Mouse (Mus musculus) monocyte, adult 5-6 weeks (primary cell): ENCODE data around the gene Mlph. TPM values are rescaled to one million over a fixed set of nuclear protein-coding genes. Genes with fewer than 3 reads are reported as not detected.

Experiments
- ATAC-seq: fragments of 153-309, 156-312 bp; replicated peaks from 2 replicates; pipeline ENCODE4 v1.8.0; 2017; ENCODE audit warnings: mild to moderate bottlenecking; ENCODE audit not compliant: low TSS enrichment, insufficient number of reproducible peaks, severe bottlenecking, poor library complexity, low FRiP score
- total RNA-seq: library from RNA; stranded (forward); fragments of 200-1000, 200-491, 200-594 nt; gene quantifications from 3 replicates; pipeline ENCODE4 v1.2.3, GENCODE M21; 2017

Mlph gene
- not detected in 3 replicates for total RNA-seq

GRCm38 (mm10) chr1:90914948-90915569, at the start of gene Mlph:
Gene Mlph (plus strand): TSS chr1:90915085.
- ATAC-seq: 0 out of 2 replicates have a peak, but pooled peaks have one; percentile 20

- no peak for ATAC-seq
Observed at GRCm38 (mm10) chr1:90866734-90867133, 48.2 kb upstream of the Mlph start.

GRCm38 (mm10) chr1:90870581-90870980, 44.3 kb upstream of the Mlph start:
- no peak for ATAC-seq

- no peak for ATAC-seq
Observed at GRCm38 (mm10) chr1:90875371-90875770, 39.5 kb upstream of the Mlph start.

- ATAC-seq: no peak
Observed at GRCm38 (mm10) chr1:90875961-90876360, 38.9 kb upstream of the Mlph start.

GRCm38 (mm10) chr1:90876486-90877270, 38.2 kb upstream of the Mlph start:
- no peak for ATAC-seq

- ATAC-seq: no peak
Observed at GRCm38 (mm10) chr1:90885771-90886460, 29.0 kb upstream of the Mlph start.

- ATAC-seq: no peak
Observed at GRCm38 (mm10) chr1:90894521-90894920, 20.4 kb upstream of the Mlph start.

- no peak for ATAC-seq
Observed at GRCm38 (mm10) chr1:90895004-90895403, 19.9 kb upstream of the Mlph start.

- ATAC-seq: no peak
Observed at GRCm38 (mm10) chr1:90896281-90896680, 18.6 kb upstream of the Mlph start.

GRCm38 (mm10) chr1:90896741-90897361, 18.0 kb upstream of the Mlph start:
- no peak for ATAC-seq

- ATAC-seq: no peak
Observed at GRCm38 (mm10) chr1:90898012-90898411, 16.9 kb upstream of the Mlph start.

- ATAC-seq: no peak
Observed at GRCm38 (mm10) chr1:90899816-90900215, 15.1 kb upstream of the Mlph start.

- no peak for ATAC-seq
Observed at GRCm38 (mm10) chr1:90900406-90900805, 14.5 kb upstream of the Mlph start.

GRCm38 (mm10) chr1:90901246-90901645, 13.6 kb upstream of the Mlph start:
- ATAC-seq: no peak

- ATAC-seq: no peak
Observed at GRCm38 (mm10) chr1:90901681-90902208, 13.1 kb upstream of the Mlph start.

GRCm38 (mm10) chr1:90902751-90903150, 12.1 kb upstream of the Mlph start:
- ATAC-seq: no peak

- no peak for ATAC-seq
Observed at GRCm38 (mm10) chr1:90903211-90903945, 11.5 kb upstream of the Mlph start.
